In genomic region chr11:102398007-102398825, GRCm38 (mm10) we compare ENCODE assay signal across 8 mouse cellular contexts. TPM values are rescaled to one million over a fixed set of nuclear protein-coding genes. Genes with fewer than 3 reads are reported as not detected.
DNase-seq lines count a peak whose midpoint lies in the region; ATAC-seq lines count a peak whose summit lies in the region.

No protein-coding gene starts in this region.

- H3K36me3 ChIP-seq in intestine, embryonic 16.5 days (ENCODE audit: control insufficient read depth, insufficient read depth, low read length) = no peaks in the 10 kb centered on the region; the same call in 1 of the 2 replicates
- H3K36me3 ChIP-seq in intestine, embryonic 15.5 days = peaks cover 10% of the 10 kb centered on the region

- H3K4me2 ChIP-seq in intestine, embryonic 16.5 days (ENCODE audit: low read depth, low read length) = no peak overlapping the region
- no peak overlapping the region for H3K4me2 ChIP-seq in intestine, embryonic 15.5 days (replicated peaks)

- no peaks in the 10 kb centered on the region for H3K9me3 ChIP-seq in intestine, embryonic 16.5 days (ENCODE audit: control insufficient read depth, low read length)
- no peaks in the 10 kb centered on the region for H3K9me3 ChIP-seq in intestine, embryonic 15.5 days

- 71% methylated on average over 20 of the region's 20 CpGs for WGBS in intestine, embryonic 16.5 days
- WGBS in intestine, embryonic 15.5 days = 75% methylated on average over 20 of the region's 20 CpGs

- peak; percentile 65 for DNase-seq in urinary bladder, postnatal 14 days (ENCODE audit: low spot score)
- DNase-seq in urinary bladder, postnatal 10 days (ENCODE audit: low spot score) = no peak
- DNase-seq in kidney, postnatal 10 days = peak; percentile 55
- DNase-seq in thymus, adult 18-20 months = no peak
- no peak for DNase-seq in embryo, embryonic 10.5 days (ENCODE audit: low spot score)
- DNase-seq in urinary bladder, adult 2 months (ENCODE audit: low spot score) = no peak

- H3K4me3 ChIP-seq in intestine, embryonic 16.5 days (ENCODE audit: low read length) = no peak overlapping the region
- no peak overlapping the region for H3K4me3 ChIP-seq in intestine, embryonic 15.5 days (replicated peaks)

- peaks cover 23% of the 10 kb centered on the region for H3K27me3 ChIP-seq in intestine, embryonic 16.5 days (replicated peaks; ENCODE audit: control insufficient read depth, insufficient read depth, low read length)
- H3K27me3 ChIP-seq in intestine, embryonic 15.5 days (replicated peaks) = peaks cover 36% of the 10 kb centered on the region

- H3K4me1 ChIP-seq in intestine, embryonic 16.5 days (ENCODE audit: control insufficient read depth, insufficient read depth, low read length) = peaks cover 38% of the 10 kb centered on the region
- peaks cover 32% of the 10 kb centered on the region for H3K4me1 ChIP-seq in intestine, embryonic 15.5 days (replicated peaks)

- 0 out of 2 replicates have a peak, but pooled peaks have one; percentile 32 for ATAC-seq in intestine, embryonic 16.5 days
- no peak for ATAC-seq in intestine, embryonic 15.5 days

- no peak overlapping the region for H3K27ac ChIP-seq in intestine, embryonic 16.5 days (ENCODE audit: low read length)
- H3K27ac ChIP-seq in intestine, embryonic 15.5 days = no peak overlapping the region

- H3K9ac ChIP-seq in intestine, embryonic 16.5 days (ENCODE audit: low read depth, low read length) = no peak overlapping the region
- H3K9ac ChIP-seq in intestine, embryonic 15.5 days = no peak overlapping the region

RNA-seq across cellular contexts. Expression of gene Rundc3a, which starts 5.0 kb away (rescaled TPM):
- polyA plus RNA-seq in intestine, embryonic 16.5 days (2015; fragmentation: Nextera tagmentation; extraction: Ambion mirVana) = 6.0 and 6.8 TPM in 2 replicates
- polyA plus RNA-seq in intestine, embryonic 15.5 days (2015; fragmentation: Nextera tagmentation; extraction: Ambion mirVana) = 8.7 and 10.8 TPM in 2 replicates
- polyA plus RNA-seq in urinary bladder, adult 2 months (2012; rRNA removed) = 1.4 and 2.9 TPM in 2 replicates

RNA-seq across cellular contexts. Expression of gene Slc25a39, which starts 9.5 kb away (rescaled TPM):
- 366 and 376 TPM in 2 replicates for polyA plus RNA-seq in intestine, embryonic 16.5 days (2015; fragmentation: Nextera tagmentation; extraction: Ambion mirVana)
- 305 and 329 TPM in 2 replicates for polyA plus RNA-seq in intestine, embryonic 15.5 days (2015; fragmentation: Nextera tagmentation; extraction: Ambion mirVana)
- polyA plus RNA-seq in urinary bladder, adult 2 months (2012; rRNA removed) = 80.3 and 88.2 TPM in 2 replicates

RNA-seq across cellular contexts. Expression of gene Grn, which starts 31.9 kb away (rescaled TPM):
- polyA plus RNA-seq in intestine, embryonic 16.5 days (2015; fragmentation: Nextera tagmentation; extraction: Ambion mirVana) = 221 and 245 TPM in 2 replicates
- polyA plus RNA-seq in intestine, embryonic 15.5 days (2015; fragmentation: Nextera tagmentation; extraction: Ambion mirVana) = 156 and 171 TPM in 2 replicates
- polyA plus RNA-seq in urinary bladder, adult 2 months (2012; rRNA removed) = 190 and 251 TPM in 2 replicates

RNA-seq across cellular contexts. Expression of gene Slc4a1, which starts 32.2 kb away (rescaled TPM):
- 11.2 and 19.3 TPM in 2 replicates for polyA plus RNA-seq in intestine, embryonic 16.5 days (2015; fragmentation: Nextera tagmentation; extraction: Ambion mirVana)
- polyA plus RNA-seq in intestine, embryonic 15.5 days (2015; fragmentation: Nextera tagmentation; extraction: Ambion mirVana) = 15.2 and 18.0 TPM in 2 replicates
- 0.01 TPM in 1 of 2 replicates, not detected in the other for polyA plus RNA-seq in urinary bladder, adult 2 months (2012; rRNA removed)

RNA-seq across cellular contexts. Expression of gene Fam171a2, which starts 49.3 kb away (rescaled TPM):
- polyA plus RNA-seq in intestine, embryonic 16.5 days (2015; fragmentation: Nextera tagmentation; extraction: Ambion mirVana) = 0.86 and 1.8 TPM in 2 replicates
- polyA plus RNA-seq in intestine, embryonic 15.5 days (2015; fragmentation: Nextera tagmentation; extraction: Ambion mirVana) = 3.2 and 3.5 TPM in 2 replicates
- polyA plus RNA-seq in urinary bladder, adult 2 months (2012; rRNA removed) = 6.9 and 10.4 TPM in 2 replicates

Comparison
In these comparisons a context has a peak if more than half of its experiments do, and no peak if none do; other contexts are left out.
1. DNase-seq: peak in urinary bladder, postnatal 14 days (single experiment) and kidney, postnatal 10 days (single experiment); none in urinary bladder, postnatal 10 days (single experiment), thymus, adult 18-20 months (0 of 2), embryo, embryonic 10.5 days (single experiment) and urinary bladder, adult 2 months (single experiment).